Mouse (Mus musculus): Measurements from ENCODE around the gene Rab11a.
"Not testable (repeated sequence)": the region's sequence is repeated elsewhere in the genome, so short reads cannot be mapped to it uniquely, and the experiment has no call there.

Gene Rab11a

DNA sequence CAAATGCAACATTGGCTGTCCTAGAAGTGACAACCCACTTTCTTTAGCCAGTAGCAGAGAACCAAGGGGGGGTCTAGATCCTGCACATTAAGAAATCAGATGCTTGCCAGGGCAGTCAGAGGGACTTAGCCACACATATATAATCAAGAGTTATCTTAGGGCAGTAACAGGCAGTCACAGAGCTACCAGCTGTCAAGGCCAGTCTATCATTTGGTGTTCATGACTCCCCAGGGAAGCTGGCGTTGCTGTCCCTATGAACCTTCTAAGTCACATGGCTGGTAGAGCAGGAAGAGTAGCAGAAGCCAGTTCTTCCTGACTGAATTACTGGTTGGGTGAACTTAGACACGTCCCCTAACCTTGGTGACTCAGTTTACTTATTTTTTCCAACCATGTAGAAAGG lies 44.5 kb downstream of the Rab11a start:
- DNase-seq (ENCODE audit: low spot score) = no peak

GRCm38 (mm10) chr9:64691176-64691575 lies 46.4 kb downstream of the Rab11a start:
- peak; percentile 36 for DNase-seq (ENCODE audit: low spot score)

DNA sequence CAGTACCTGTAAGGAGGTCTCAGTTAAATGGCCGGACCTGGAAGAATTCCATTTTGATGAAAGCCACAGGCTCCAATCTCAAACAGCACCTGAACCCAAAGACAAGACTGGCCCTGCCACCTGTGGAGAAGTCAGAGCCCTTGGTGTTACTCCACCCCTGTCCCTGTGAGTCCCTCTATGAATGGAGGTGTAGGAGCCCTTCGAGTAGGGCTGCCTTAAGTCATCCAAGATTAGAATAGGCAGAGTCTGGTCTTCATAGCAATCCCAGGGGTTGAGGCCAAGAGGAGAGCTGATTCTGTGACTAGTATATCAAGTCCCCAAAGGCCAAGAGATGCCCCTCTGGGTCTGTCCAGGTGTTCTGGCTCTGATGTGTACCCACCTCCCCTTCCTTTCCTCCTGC lies 46.8 kb downstream of the Rab11a start:
- no peak for DNase-seq (ENCODE audit: low spot score)

- no peak for DNase-seq (ENCODE audit: low spot score)
These were observed 49.6 kb downstream of the Rab11a start for GRCm38 (mm10) chr9:64688015-64688394.

GRCm38 (mm10) chr9:64687122-64688014 lies 50.2 kb downstream of the Rab11a start:
- DNase-seq (ENCODE audit: low spot score) = no peak

DNA sequence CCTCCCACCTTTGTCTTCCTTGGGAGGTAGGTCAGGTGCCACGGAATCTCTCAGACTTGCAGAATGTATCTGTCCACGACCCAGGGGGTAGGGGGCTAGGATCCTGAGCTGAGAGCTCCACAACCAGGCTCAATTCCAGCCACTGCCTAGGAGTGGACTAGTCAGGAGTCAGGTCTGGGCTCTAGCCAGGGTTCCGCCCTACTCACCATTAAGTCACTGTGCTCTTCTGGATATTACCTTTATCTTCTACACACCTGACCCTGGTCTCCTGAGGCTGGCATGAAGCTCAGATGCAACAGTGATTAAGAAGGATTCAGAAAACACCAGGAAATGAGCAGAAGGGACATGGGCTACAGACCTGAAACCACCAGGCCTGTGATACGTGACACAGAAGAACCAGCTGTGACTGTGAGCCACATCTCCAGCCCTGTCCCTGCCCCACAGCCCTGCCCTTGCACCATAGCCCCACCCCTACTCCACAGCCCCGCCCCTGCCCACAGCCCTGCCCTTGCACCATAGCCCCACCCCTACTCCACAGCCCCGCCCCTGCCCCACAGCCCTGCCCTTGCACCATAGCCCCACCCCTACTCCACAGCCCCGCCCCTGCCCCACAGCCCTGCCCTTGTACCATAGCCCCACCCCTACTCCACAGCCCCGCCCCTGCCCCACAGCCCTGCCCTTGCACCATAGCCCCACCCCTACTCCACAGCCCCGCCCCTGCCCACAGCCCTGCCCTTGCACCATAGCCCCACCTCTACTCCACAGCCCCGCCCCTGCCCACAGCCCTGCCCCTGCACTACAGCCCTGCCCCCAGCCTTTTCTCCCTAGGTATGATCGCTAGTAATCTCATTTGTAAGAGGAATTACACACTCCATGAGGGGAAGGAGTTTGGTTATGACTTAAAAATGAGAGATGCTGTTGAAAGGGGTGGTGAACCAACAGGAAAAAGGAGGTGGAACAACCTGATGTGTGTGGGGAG lies 65.9 kb downstream of the Rab11a start:
- DNase-seq (ENCODE audit: low spot score) = not testable (repeated sequence)

DNA sequence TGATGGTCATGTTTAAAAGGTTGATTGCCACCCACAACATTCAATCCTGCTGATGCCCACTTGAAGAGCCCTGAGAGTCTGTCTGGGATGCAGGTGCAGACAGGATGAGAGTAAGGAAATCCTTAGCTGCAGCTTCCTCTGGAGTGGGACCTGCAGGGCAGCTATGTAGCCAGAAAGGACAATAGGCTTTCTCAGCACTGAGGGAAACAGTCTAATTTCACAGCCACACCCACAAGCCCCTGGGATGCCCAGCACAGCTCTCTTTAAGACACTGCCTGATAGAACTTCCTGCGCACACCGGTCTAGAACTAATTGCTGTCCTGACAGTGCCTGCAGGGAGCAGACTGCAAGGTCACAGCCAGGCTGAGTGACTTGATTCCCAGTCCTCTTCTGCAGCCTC lies 69.6 kb downstream of the Rab11a start:
- DNase-seq (ENCODE audit: low spot score) = no peak

DNA sequence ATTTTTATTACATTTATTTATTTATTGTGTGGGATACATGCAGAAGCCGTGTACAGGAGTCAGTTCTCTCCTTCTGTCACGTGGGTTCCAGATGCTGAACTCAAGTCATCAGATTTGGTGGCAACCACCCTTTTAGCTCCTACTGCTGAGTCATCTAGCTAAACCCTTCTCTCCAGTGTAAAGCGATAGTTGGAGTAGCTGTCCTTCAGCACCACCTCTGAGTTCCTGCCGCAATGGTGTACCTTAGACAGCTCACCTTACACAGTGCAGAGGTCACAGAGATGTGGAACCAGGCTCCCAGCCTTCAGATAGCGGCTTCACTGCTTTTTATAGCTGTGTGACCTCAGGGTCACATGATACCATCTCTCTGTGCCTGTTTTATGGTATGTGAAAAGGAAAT lies 70.0 kb downstream of the Rab11a start:
- DNase-seq (ENCODE audit: low spot score) = peak; percentile 74

GRCm38 (mm10) chr9:64666549-64666948 lies 71.0 kb downstream of the Rab11a start:
- no peak for DNase-seq (ENCODE audit: low spot score)
